Mouse (Mus musculus) urinary bladder, adult 2 months (tissue): Measurements from ENCODE around the gene Tbkbp1. TPM values are rescaled to one million over a fixed set of nuclear protein-coding genes. Genes with fewer than 3 reads are reported as not detected.

Source experiments
- DNase-seq: peaks from one replicate; pipeline ENCODE4 v3.0.0; 2022; ENCODE audit warnings: low spot score
- polyA plus RNA-seq: library from polyadenylated mRNA; depleted of rRNA; stranded (reverse); fragments of >200 nt; gene quantifications from 2 replicates; pipeline ENCODE4 v1.2.3, GENCODE M21; 2012

Tbkbp1 gene
- polyA plus RNA-seq, 1 experiment, result 21.3 TPM

GRCm38 (mm10) chr11:97156999-97157398, 5.7 kb upstream of the Tbkbp1 start:
- no peak for DNase-seq

- no peak for DNase-seq
Measured at GRCm38 (mm10) chr11:97152662-97153287, 1.5 kb upstream of the Tbkbp1 start.

GRCm38 (mm10) chr11:97152023-97152426, 730 bp upstream of the Tbkbp1 start:
- no peak for DNase-seq

GRCm38 (mm10) chr11:97150411-97151330, 624 bp downstream of the Tbkbp1 start:
- DNase-seq, result no peak

- no peak for DNase-seq
Measured at GRCm38 (mm10) chr11:97149995-97150410, 1.3 kb downstream of the Tbkbp1 start.

- no peak for DNase-seq
Measured at GRCm38 (mm10) chr11:97149026-97149425, 2.3 kb downstream of the Tbkbp1 start.

GRCm38 (mm10) chr11:97148591-97148990, 2.7 kb downstream of the Tbkbp1 start:
- DNase-seq, result no peak

GRCm38 (mm10) chr11:97147333-97147732, 4.0 kb downstream of the Tbkbp1 start:
- no peak for DNase-seq

- DNase-seq, result peak; percentile 65
Measured at GRCm38 (mm10) chr11:97146724-97147123, 4.6 kb downstream of the Tbkbp1 start.

- DNase-seq, result no peak
Measured at GRCm38 (mm10) chr11:97145951-97146350, 5.3 kb downstream of the Tbkbp1 start.

- DNase-seq, result no peak
Measured at GRCm38 (mm10) chr11:97145320-97145719, 6.0 kb downstream of the Tbkbp1 start.

GRCm38 (mm10) chr11:97143196-97143900, 7.9 kb downstream of the Tbkbp1 start:
- DNase-seq, result no peak

GRCm38 (mm10) chr11:97142159-97142608, 9.1 kb downstream of the Tbkbp1 start:
- DNase-seq, result no peak

GRCm38 (mm10) chr11:97140811-97141210, 10.5 kb downstream of the Tbkbp1 start:
- no peak for DNase-seq

GRCm38 (mm10) chr11:97139256-97139655, 12.0 kb downstream of the Tbkbp1 start:
- DNase-seq, result no peak

GRCm38 (mm10) chr11:97138554-97139226, 12.6 kb downstream of the Tbkbp1 start:
- peak; percentile 58 for DNase-seq

- DNase-seq, result no peak
Measured at GRCm38 (mm10) chr11:97133270-97133669, 18.0 kb downstream of the Tbkbp1 start.

GRCm38 (mm10) chr11:97132185-97132584, 19.1 kb downstream of the Tbkbp1 start:
- DNase-seq, result no peak

GRCm38 (mm10) chr11:97131683-97132082, 19.6 kb downstream of the Tbkbp1 start:
- no peak for DNase-seq

- DNase-seq, result no peak
Measured at GRCm38 (mm10) chr11:97130318-97130717, 21.0 kb downstream of the Tbkbp1 start.

- DNase-seq, result no peak
Measured at GRCm38 (mm10) chr11:97128956-97129355, 22.3 kb downstream of the Tbkbp1 start.
